Mouse (Mus musculus): ENCODE data around the gene Zfp385b. TPM values are rescaled to one million over a fixed set of nuclear protein-coding genes. Genes with fewer than 3 reads are reported as not detected.
A peak's percentile ranks its signal among the peaks of the same experiment; 100 is the strongest.

The Zfp385b gene
- 10 to 100 TPM; 30.5 to 33.0 TPM for total RNA-seq (2021)

GRCm38 (mm10) chr2:77819539-77819938, at the start of gene Zfp385b:
Gene Zfp385b (minus strand): TSS chr2:77819639.
- intact Hi-C loops (cut with DNase I): no loop called here
- no peak for DNase-seq

GRCm38 (mm10) chr2:77863934-77864333, 44.5 kb upstream of the Zfp385b start:
- DNase-seq: no peak
- intact Hi-C loops (cut with DNase I): no loop called here

GRCm38 (mm10) chr2:77863522-77863921, 44.1 kb upstream of the Zfp385b start:
- no peak for DNase-seq
- intact Hi-C loops (cut with DNase I): no loop called here

- no peak for DNase-seq
- intact Hi-C loops (cut with DNase I): no loop called here
Measured at GRCm38 (mm10) chr2:77841464-77841863, 22.0 kb upstream of the Zfp385b start.

GRCm38 (mm10) chr2:77839587-77839986, 20.1 kb upstream of the Zfp385b start:
- no peak for DNase-seq
- intact Hi-C loops (cut with DNase I): no loop called here

GRCm38 (mm10) chr2:77838688-77839087, 19.2 kb upstream of the Zfp385b start:
- intact Hi-C loops (cut with DNase I): no loop called here
- DNase-seq: no peak

- DNase-seq: peak; percentile 8
- intact Hi-C loops (cut with DNase I): no loop called here
Measured at GRCm38 (mm10) chr2:77835781-77836180, 16.3 kb upstream of the Zfp385b start.

- DNase-seq: no peak
- intact Hi-C loops (cut with DNase I): no loop called here
Measured at GRCm38 (mm10) chr2:77826133-77826828, 6.8 kb upstream of the Zfp385b start.

- intact Hi-C loops (cut with DNase I): no loop called here
- no peak for DNase-seq
Measured at GRCm38 (mm10) chr2:77823026-77823425, 3.6 kb upstream of the Zfp385b start.

- no peak for DNase-seq
- intact Hi-C loops (cut with DNase I): no loop called here
Measured at GRCm38 (mm10) chr2:77817357-77817894, 2.0 kb downstream of the Zfp385b start.

GRCm38 (mm10) chr2:77816413-77817314, 2.8 kb downstream of the Zfp385b start:
- DNase-seq: peak; percentile 45
- intact Hi-C loops (cut with DNase I): no loop called here

- peak; percentile 41 for DNase-seq
- intact Hi-C loops (cut with DNase I): no loop called here
Measured at GRCm38 (mm10) chr2:77815775-77816412, 3.5 kb downstream of the Zfp385b start.

GRCm38 (mm10) chr2:77814896-77815295, 4.5 kb downstream of the Zfp385b start:
- intact Hi-C loops (cut with DNase I): no loop called here
- no peak for DNase-seq

- intact Hi-C loops (cut with DNase I): no loop called here
- DNase-seq: no peak
Measured at GRCm38 (mm10) chr2:77813029-77813428, 6.4 kb downstream of the Zfp385b start.

GRCm38 (mm10) chr2:77810748-77811147, 8.7 kb downstream of the Zfp385b start:
- DNase-seq: no peak
- intact Hi-C loops (cut with DNase I): no loop called here

- DNase-seq: peak; percentile 49
- intact Hi-C loops (cut with DNase I): no loop called here
Measured at GRCm38 (mm10) chr2:77804781-77805180, 14.7 kb downstream of the Zfp385b start.

GRCm38 (mm10) chr2:77802291-77802690, 17.1 kb downstream of the Zfp385b start:
- intact Hi-C loops (cut with DNase I): no loop called here
- DNase-seq: peak; percentile 24

GRCm38 (mm10) chr2:77801430-77801829, 18.0 kb downstream of the Zfp385b start:
- no peak for DNase-seq
- intact Hi-C loops (cut with DNase I): no loop called here

- intact Hi-C loops (cut with DNase I): no loop called here
- DNase-seq: no peak
Measured at GRCm38 (mm10) chr2:77801009-77801408, 18.4 kb downstream of the Zfp385b start.

GRCm38 (mm10) chr2:77797233-77797632, 22.2 kb downstream of the Zfp385b start:
- intact Hi-C loops (cut with DNase I): no loop called here
- peak; percentile 41 for DNase-seq

Data from left cerebral cortex, postnatal 4 days (tissue).